Mouse (Mus musculus) thymus, adult 2 months (tissue): ENCODE results near the gene Cyp2c70. TPM values are rescaled to one million over a fixed set of nuclear protein-coding genes. Genes with fewer than 3 reads are reported as not detected.

Source experiments
- DNase-seq: peaks from one replicate; pipeline ENCODE4 v3.0.0; 2021
- H3K27ac ChIP-seq: fragments of 200-500 bp; 2 replicates; pipeline ENCODE4 v1.5.1; 2012; ENCODE audit warnings: low read length, control low read depth; ENCODE audit not compliant: control insufficient read depth, insufficient read depth
- H3K27me3 ChIP-seq: fragments of 200-500 bp; 2 replicates; pipeline ENCODE4 v1.6.1; 2012; ENCODE audit warnings: mild to moderate bottlenecking, low read length, moderate library complexity, mixed read lengths; ENCODE audit not compliant: control insufficient read depth, insufficient read depth
- H3K36me3 ChIP-seq: fragments of 200-500 bp; 2 replicates; pipeline ENCODE4 v1.6.1; 2012; ENCODE audit warnings: mild to moderate bottlenecking, low read length, moderate library complexity; ENCODE audit not compliant: control insufficient read depth, insufficient read depth
- H3K4me1 ChIP-seq: fragments of 200-500 bp; replicated peaks from 2 replicates; pipeline ENCODE4 v1.6.1; 2012; ENCODE audit warnings: low read length; ENCODE audit not compliant: control insufficient read depth, insufficient read depth
- H3K4me3 ChIP-seq: fragments of 200-500 bp; 2 replicates; pipeline ENCODE4 v1.5.1; 2012; ENCODE audit warnings: mild to moderate bottlenecking, low read length, control low read depth, moderate library complexity; ENCODE audit not compliant: control insufficient read depth, insufficient read depth
- CTCF ChIP-seq: fragments of 200-500 bp; IDR thresholded peaks from 2 replicates; pipeline ENCODE4 v1.5.1; 2012; ENCODE audit warnings: mild to moderate bottlenecking, control low read depth, low read length, moderate library complexity, borderline replicate concordance; ENCODE audit not compliant: control insufficient read depth, poor library complexity, insufficient read depth; ENCODE audit errors: extremely low read depth
- POLR2A ChIP-seq: fragments of 200-500 bp; IDR thresholded peaks from 2 replicates; pipeline ENCODE4 v1.6.1; 2012; ENCODE audit warnings: mild to moderate bottlenecking, low read length, control low read depth, moderate library complexity; ENCODE audit not compliant: control insufficient read depth, poor library complexity, insufficient read depth; ENCODE audit errors: extremely low read depth
- WGBS: fragments of 180-500 bp; shearing (Covaris S2); methylation state at CpG from one replicate; pipeline ENCODE4 v1.1.7; 2018; 5-methylcytosine and 5-hydroxymethylcytosine counted together
- polyA plus RNA-seq: library from polyadenylated mRNA; depleted of rRNA; stranded (reverse); fragments of >200 nt; gene quantifications from 2 replicates; pipeline ENCODE4 v1.2.3, GENCODE M21; 2012; rRNA removed

Gene Cyp2c70
- 0.11 and 0.48 TPM in 2 replicates for polyA plus RNA-seq

DNA sequence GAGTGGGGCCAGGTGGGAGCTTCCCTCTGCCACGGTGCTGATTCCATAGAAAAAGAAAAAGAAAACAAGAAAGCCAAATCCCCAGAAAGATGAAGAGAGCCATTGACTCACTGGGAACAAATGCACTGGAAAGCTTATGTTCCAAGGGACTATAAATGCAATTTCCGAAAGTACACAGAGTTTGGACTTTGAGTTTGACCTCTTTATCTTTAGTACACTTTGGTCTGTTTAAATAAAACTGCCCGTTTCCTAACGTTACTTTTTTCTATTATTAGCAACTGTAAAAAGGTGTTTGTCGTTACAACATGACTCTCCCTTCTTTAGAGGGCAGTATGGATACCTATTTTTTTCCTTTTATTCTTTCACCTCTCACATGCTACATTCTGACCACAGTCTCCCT is at the start of gene Cyp2c70:
Gene Cyp2c70 (minus strand): TSS at position 174 of the 400 bp plus-strand sequence.
- WGBS, result 84% methylated on average over 5 of the region's 5 CpGs

GRCm38 (mm10) chr19:40232560-40232959 is 45.4 kb upstream of the Cyp2c70 start:
- TF ChIP-seq CTCF (no peak), POLR2A (no peak)
- no peaks in the 10 kb centered on the region for H3K27me3 ChIP-seq
- peaks cover 16% of the 10 kb centered on the region for H3K36me3 ChIP-seq
- DNase-seq, result no peak
- H3K4me1 ChIP-seq, result no peaks in the 10 kb centered on the region
- no peak overlapping the region for H3K4me3 ChIP-seq
- no peak overlapping the region for H3K27ac ChIP-seq
- WGBS, result 97% methylated on average over 2 of the region's 2 CpGs

More for the DNA sequence above, at the start of gene Cyp2c70:
- H3K4me1 ChIP-seq, result no peaks in the 10 kb centered on the region
- H3K27ac ChIP-seq, result no peak within 1 kb of the TSS
- TF ChIP-seq CTCF (no peak), POLR2A (no peak)
- no peaks in the 10 kb centered on the region for H3K36me3 ChIP-seq
- DNase-seq, result no peak
- H3K4me3 ChIP-seq, result no peak within 1 kb of the TSS
- H3K27me3 ChIP-seq, result no peaks in the 10 kb centered on the region

GRCm38 (mm10) chr19:40231825-40232541 is 44.9 kb upstream of the Cyp2c70 start:
- Histone ChIP-seq H3K36me3 (peaks cover 16% of the 10 kb centered on the region), H3K4me1 (no peaks in the 10 kb centered on the region), H3K4me3 (no peak overlapping the region), H3K27ac (no peak overlapping the region), H3K27me3 (no peaks in the 10 kb centered on the region)
- 86% methylated on average over 7 of the region's 7 CpGs for WGBS
- TF ChIP-seq CTCF, result no peak; the same call in 1 of the 2 replicates
- no peak for TF ChIP-seq POLR2A
- DNase-seq, result no peak

DNA sequence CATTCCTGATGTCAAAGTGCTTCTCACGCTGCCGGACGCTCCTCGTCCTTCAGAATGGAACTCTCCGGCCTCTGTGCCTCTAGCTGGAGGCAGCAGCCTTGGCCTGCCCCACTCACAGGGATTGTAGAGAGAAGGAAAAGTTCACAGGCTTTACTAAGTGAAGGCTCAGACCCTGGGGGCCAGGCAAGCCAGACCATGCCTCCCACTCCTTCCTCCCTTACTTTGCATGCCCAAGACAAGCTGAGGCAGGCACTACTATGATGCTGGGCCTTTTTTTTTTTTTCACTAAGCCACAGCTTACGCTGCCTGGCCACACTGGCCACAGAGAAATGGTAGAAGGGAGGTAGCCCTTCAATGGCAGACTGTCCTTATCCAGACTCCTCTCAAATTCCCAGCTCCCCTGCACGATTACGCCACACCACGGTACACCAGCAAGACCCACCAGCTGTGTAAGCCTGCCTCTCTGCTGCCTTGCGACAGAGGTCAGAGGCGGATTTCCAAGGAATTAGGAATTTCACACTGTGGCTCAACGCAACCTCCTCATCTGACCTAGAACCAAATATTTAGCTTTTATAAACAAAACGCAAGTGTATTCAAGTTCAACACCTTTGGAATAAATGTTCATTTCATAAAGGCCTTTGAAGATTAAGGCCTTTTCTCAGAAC is 44.1 kb upstream of the Cyp2c70 start:
- peaks cover 16% of the 10 kb centered on the region for H3K36me3 ChIP-seq
- TF ChIP-seq CTCF, result no peak
- TF ChIP-seq POLR2A, result no peak
- H3K4me1 ChIP-seq, result no peaks in the 10 kb centered on the region
- H3K4me3 ChIP-seq, result no peak overlapping the region
- no peaks in the 10 kb centered on the region for H3K27me3 ChIP-seq
- DNase-seq, result no peak
- 93% methylated on average over 13 of the region's 13 CpGs for WGBS
- H3K27ac ChIP-seq, result no peak overlapping the region

GRCm38 (mm10) chr19:40226516-40227151 is 39.5 kb upstream of the Cyp2c70 start:
- H3K27me3 ChIP-seq, result no peaks in the 10 kb centered on the region
- 94% methylated on average over 12 of the region's 12 CpGs for WGBS
- DNase-seq, result no peak
- H3K36me3 ChIP-seq, result peaks cover 21% of the 10 kb centered on the region
- H3K4me1 ChIP-seq, result no peaks in the 10 kb centered on the region
- no peak for TF ChIP-seq POLR2A
- no peak overlapping the region for H3K27ac ChIP-seq
- H3K4me3 ChIP-seq, result no peak overlapping the region

DNA sequence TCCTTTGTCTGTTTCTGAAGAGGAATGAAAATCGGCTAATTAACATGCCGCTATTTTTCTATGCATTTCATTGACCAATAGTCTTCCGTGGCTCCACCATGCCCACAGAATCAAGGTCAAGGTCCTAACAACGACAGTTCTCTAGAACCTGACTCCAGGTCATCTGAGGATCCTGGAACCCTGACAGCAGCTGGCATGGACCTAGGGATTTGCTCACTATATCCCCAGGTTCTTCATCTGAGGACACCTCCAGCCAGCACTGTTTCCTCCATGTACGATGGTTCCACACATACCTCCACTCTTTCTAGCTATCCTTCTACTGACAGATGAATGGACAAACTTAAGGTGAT is 38.6 kb upstream of the Cyp2c70 start:
- Histone ChIP-seq H3K27me3 (no peaks in the 10 kb centered on the region), H3K27ac (no peak overlapping the region), H3K4me3 (no peak overlapping the region), H3K36me3 (peaks cover 21% of the 10 kb centered on the region), H3K4me1 (no peaks in the 10 kb centered on the region)
- TF ChIP-seq POLR2A (no peak), CTCF (no peak)
- 87% methylated on average over 5 of the region's 5 CpGs for WGBS
- no peak for DNase-seq
